Mouse (Mus musculus) MEL-GATA-1-ER (cell line): ENCODE results near the gene Rhbdl3.

Experiments
- DNase-seq: peaks from one replicate; pipeline ENCODE4 v3.0.0-alpha.2; 2012; ENCODE audit warnings: low read depth; ENCODE audit errors: extremely low read depth

Gene Rhbdl3

GRCm38 (mm10) chr11:80384461-80384860, 83.7 kb downstream of the Rhbdl3 start:
- no peak for DNase-seq

- no peak for DNase-seq
These were observed 84.3 kb downstream of the Rhbdl3 start for GRCm38 (mm10) chr11:80385055-80385454.

- no peak for DNase-seq
These were observed 86.1 kb downstream of the Rhbdl3 start for GRCm38 (mm10) chr11:80386790-80387189.

DNA sequence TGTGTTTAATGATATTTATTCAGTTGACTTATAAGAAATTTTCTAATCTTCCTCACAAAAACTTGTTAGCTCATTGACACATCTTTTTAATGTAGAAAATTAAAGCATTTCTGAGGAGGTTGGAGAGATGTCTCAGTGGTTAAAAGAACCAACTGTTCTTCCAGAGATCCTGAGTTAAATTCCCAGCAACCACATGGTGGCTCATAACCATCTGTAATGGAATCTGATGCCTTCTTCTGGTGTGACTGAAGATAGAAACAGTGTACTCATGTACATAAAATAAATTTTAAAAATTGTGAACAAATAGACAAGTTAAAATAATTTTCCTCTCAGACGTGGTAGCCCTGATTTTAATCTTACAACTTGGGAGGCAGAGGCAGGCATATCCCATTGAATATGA, 89.2 kb downstream of the Rhbdl3 start:
- no peak for DNase-seq

DNA sequence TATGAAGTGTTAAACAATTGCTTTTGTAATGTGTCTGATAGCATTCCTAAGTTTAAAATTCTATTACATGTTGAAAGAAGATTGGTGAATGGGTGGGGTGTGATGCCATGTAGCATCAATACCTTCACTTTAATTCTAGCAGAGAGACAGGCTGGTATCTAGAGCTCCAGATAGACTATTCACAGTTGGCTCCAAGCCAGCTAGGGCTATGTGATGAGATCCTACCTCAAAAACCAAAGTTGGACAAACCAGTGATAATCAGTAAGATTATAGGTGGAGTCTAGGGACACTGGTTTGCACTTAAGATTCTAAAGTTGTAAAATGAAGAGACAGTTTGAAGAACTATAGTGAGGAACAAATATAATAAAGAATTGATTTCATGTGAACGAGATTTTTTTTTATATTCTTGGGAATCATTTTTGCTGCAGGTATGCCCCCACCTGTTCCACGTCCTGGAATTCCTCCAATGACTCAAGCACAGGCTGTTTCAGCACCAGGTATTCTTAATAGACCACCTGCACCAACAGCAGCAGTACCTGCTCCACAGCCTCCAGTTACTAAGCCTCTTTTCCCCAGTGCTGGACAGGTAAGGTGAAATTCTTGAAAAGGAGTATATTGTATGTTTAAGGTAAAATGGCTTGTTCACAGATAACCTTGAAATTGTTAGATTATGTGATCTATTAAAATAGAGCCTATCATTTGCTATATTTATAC, 90.9 kb downstream of the Rhbdl3 start:
- no peak for DNase-seq

GRCm38 (mm10) chr11:80395930-80396329, 95.2 kb downstream of the Rhbdl3 start:
- no peak for DNase-seq

DNA sequence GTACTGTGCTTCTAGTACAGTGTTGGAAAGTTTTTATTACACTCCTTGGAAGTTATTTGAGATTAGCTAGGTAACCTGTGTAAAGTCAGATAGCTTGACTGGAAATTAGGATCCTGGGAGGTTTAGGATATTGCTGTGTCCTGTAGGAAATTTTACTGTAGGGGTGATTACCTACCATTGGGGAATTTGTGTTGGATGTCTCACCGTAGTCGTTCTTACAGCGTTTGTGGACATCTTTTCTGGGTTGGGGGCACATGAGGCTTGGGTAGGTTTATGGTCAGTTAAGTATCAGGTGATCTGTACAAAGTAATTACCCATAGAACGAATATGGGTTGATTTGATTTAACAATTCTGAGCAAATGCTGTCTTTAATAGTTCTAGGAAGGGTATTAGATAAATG, 95.9 kb downstream of the Rhbdl3 start:
- no peak for DNase-seq
